Mouse (Mus musculus) stomach, embryonic 14.5 days (tissue): Measurements from ENCODE around the gene Mnd1. TPM values are rescaled to one million over a fixed set of nuclear protein-coding genes. Genes with fewer than 3 reads are reported as not detected.

Experiments
- ATAC-seq: fragments of 200-750 bp; cut with Nextera tagmentation; 2 replicates; pipeline ENCODE4 v1.8.0; 2017; ENCODE audit warnings: low read depth, moderate TSS enrichment; ENCODE audit not compliant: insufficient number of reproducible peaks, insufficient read depth, low FRiP score
- H3K27ac ChIP-seq: fragments of 300-500 bp; sonication (generic); 2 replicates; pipeline ENCODE4 v1.5.1; 2014; ENCODE audit warnings: mild to moderate bottlenecking, low read length, moderate library complexity, mixed read lengths
- H3K27me3 ChIP-seq: fragments of 300-500 bp; sonication (generic); 2 replicates; pipeline ENCODE4 v1.6.1; 2014; ENCODE audit warnings: low read length, control low read depth, mixed read lengths; ENCODE audit not compliant: control insufficient read depth, insufficient read depth
- H3K36me3 ChIP-seq: fragments of 300-500 bp; sonication (generic); 2 replicates; pipeline ENCODE4 v1.6.1; 2014; ENCODE audit warnings: mild to moderate bottlenecking, control low read depth, low read length, moderate library complexity, mixed read lengths; ENCODE audit not compliant: control insufficient read depth, insufficient read depth
- H3K4me1 ChIP-seq: fragments of 300-500 bp; sonication (generic); 2 replicates; pipeline ENCODE4 v1.6.1; 2014; ENCODE audit warnings: low read length, control low read depth, mixed read lengths; ENCODE audit not compliant: control insufficient read depth, insufficient read depth
- H3K4me2 ChIP-seq: fragments of 300-500 bp; sonication (generic); replicated peaks from 2 replicates; pipeline ENCODE4 v1.6.1; 2014; ENCODE audit warnings: low read depth, low read length, control low read depth
- H3K4me3 ChIP-seq: fragments of 300-500 bp; sonication (generic); 2 replicates; pipeline ENCODE4 v1.5.1; 2014; ENCODE audit warnings: low read depth, low read length, control low read depth
- H3K9ac ChIP-seq: fragments of 300-500 bp; sonication (generic); replicated peaks from 2 replicates; pipeline ENCODE4 v1.6.1; 2014; ENCODE audit warnings: low read depth, mild to moderate bottlenecking, control low read depth, low read length, moderate library complexity, mixed read lengths
- H3K9me3 ChIP-seq: fragments of 300-500 bp; sonication (generic); 2 replicates; pipeline ENCODE4 v1.6.1; 2016; ENCODE audit warnings: low read depth, low read length, control low read depth; ENCODE audit not compliant: control insufficient read depth
- WGBS: fragments of 180-500 bp; shearing (Covaris S2); extraction: QIAGEN DNeasy Blood & Tissue Kit; methylation state at CpG from one replicate; pipeline ENCODE4 v1.1.7; 2014; 5-methylcytosine and 5-hydroxymethylcytosine counted together
- polyA plus RNA-seq: library from polyadenylated mRNA; unstranded; fragments of >200 nt; fragmentation: Nextera tagmentation; extraction: Ambion mirVana; gene quantifications from 2 replicates; pipeline ENCODE4 v1.2.1, GENCODE M21; 2014

The Mnd1 gene
- polyA plus RNA-seq, 1 experiment from 2014 or later, result 15.2 TPM

GRCm38 (mm10) chr3:84169393-84170005 lies 13.9 kb upstream of the Mnd1 start:
- no peak for ATAC-seq
- Histone ChIP-seq H3K4me2 (no peak overlapping the region), H3K9ac (no peak overlapping the region), H3K4me3 (no peak overlapping the region), H3K4me1 (no peaks in the 10 kb centered on the region), H3K36me3 (peaks cover 1% of the 10 kb centered on the region), H3K9me3 (no peaks in the 10 kb centered on the region), H3K27ac (no peak overlapping the region), H3K27me3 (no peaks in the 10 kb centered on the region)
- 72% methylated on average over 8 of the region's 8 CpGs for WGBS

DNA sequence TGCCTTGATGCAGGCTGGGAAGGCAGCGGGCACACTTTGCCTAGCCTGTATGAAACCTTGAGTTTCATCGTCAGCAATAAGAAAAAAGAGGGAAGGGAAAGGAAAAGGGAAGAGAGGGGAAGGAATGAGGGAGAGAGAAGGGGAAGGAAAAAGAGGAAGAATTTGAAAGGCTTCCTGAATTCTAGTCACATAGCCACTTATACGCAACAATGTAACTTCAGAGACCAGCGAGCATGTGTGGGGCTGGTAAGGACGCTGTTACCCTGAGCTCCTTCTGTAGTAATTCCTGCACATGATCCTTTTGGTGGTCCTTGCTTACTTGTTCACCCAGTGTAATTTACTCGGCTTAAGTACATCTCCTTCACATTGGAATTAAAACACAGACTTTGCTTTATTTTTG lies 13.4 kb upstream of the Mnd1 start:
- Histone ChIP-seq H3K9ac (no peak overlapping the region), H3K27ac (no peak overlapping the region), H3K4me3 (no peak overlapping the region), H3K36me3 (peaks cover 7% of the 10 kb centered on the region), H3K9me3 (no peaks in the 10 kb centered on the region), H3K4me1 (no peaks in the 10 kb centered on the region), H3K27me3 (no peaks in the 10 kb centered on the region), H3K4me2 (no peak overlapping the region)
- WGBS, result 89% methylated on average over 6 of the region's 6 CpGs
- ATAC-seq, result no peak

DNA sequence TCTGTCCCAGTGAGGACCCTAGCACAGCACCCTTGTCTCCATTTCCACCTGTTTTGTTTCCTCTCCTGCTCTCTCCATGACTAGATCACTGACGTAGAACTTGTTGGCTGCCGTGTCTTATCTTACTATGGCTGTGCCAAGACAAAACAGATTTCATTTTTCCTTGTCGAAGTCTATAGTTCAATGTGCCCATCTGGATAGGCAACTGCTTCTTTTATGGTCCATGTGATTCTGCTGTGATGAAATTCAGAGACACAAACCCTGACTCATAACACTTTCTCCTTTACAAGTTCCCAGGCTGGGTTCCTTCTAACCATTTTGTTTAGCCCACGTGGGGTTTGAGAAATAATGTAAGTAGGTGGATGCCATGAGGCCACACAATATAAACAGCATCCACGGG lies 10.5 kb upstream of the Mnd1 start:
- no peak overlapping the region for H3K4me3 ChIP-seq
- no peaks in the 10 kb centered on the region for H3K9me3 ChIP-seq
- no peak overlapping the region for H3K9ac ChIP-seq
- peaks cover 7% of the 10 kb centered on the region for H3K36me3 ChIP-seq
- H3K4me1 ChIP-seq, result no peaks in the 10 kb centered on the region
- no peak for ATAC-seq
- no peak overlapping the region for H3K27ac ChIP-seq
- no peaks in the 10 kb centered on the region for H3K27me3 ChIP-seq
- WGBS, result 87% methylated on average over 5 of the region's 5 CpGs
- no peak overlapping the region for H3K4me2 ChIP-seq

GRCm38 (mm10) chr3:84165391-84165790 lies 9.8 kb upstream of the Mnd1 start:
- Histone ChIP-seq H3K4me1 (no peaks in the 10 kb centered on the region), H3K9ac (no peak overlapping the region), H3K9me3 (no peaks in the 10 kb centered on the region), H3K27me3 (no peaks in the 10 kb centered on the region), H3K27ac (no peak overlapping the region), H3K4me2 (no peak overlapping the region), H3K4me3 (no peak overlapping the region), H3K36me3 (peaks cover 7% of the 10 kb centered on the region)
- ATAC-seq, result no peak
- WGBS, result 89% methylated on average over 3 of the region's 3 CpGs

DNA sequence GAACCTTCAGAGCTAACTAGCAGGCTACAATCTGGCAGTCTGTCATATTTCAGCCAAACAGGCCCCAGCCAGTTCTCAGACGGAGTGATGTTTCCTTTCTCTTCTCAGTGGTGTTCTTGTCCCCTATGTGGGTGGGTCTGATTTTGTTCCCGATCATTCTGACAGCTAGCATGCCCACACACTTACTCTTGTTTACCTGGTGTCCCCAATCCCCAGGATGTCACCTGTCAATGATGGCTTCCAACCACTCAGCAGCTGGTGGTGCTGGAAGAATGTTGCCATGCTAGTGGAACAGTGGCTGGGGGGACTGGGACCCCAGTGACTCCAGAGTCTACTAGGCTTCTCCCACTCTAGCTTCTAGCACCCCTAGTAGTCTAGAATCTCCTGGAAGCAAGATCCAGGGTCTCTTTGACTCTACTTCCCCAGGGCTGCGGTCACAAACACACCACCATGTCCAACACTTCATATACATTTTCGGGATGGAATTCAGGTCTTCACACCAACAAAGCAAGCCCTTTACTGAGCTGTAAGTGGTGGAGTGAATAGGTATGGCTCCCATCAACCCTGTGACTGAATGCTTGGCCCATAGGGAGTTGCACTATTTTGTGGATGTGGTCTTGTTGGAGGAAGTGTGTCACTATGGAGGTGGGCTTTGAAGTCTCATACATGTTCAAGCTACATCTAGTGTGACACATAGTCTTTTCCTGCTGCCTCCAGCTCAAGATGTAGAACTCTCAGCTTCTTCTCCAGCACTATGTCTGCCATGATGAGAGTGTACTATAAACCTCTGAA lies 2.2 kb upstream of the Mnd1 start:
- no peak for ATAC-seq
- 86% methylated on average over 4 of the region's 4 CpGs for WGBS

DNA sequence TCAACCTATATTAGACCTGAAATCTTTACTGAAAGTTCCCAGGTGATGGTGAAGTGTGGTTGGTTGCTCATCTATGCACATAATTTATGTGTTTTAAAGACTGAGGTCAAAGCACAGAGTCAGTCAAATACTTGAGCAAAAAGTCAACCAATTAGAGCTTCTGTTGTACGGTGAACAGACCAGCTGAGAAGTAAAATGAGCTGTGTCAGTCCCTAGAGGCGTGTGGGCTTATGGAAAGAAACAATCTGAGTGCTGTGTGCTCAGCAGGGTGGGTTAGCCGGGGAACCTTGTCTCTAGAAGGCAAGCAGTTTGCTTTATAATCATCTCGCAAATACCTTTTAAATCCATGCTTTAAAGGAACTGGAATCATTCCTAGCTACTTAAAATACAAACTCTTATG lies 1.4 kb upstream of the Mnd1 start:
- Histone ChIP-seq H3K4me2 (no peak overlapping the region), H3K4me1 (no peaks in the 10 kb centered on the region), H3K9me3 (no peaks in the 10 kb centered on the region), H3K9ac (no peak overlapping the region), H3K4me3 (no peak overlapping the region), H3K36me3 (no peaks in the 10 kb centered on the region), H3K27ac (no peak overlapping the region), H3K27me3 (no peaks in the 10 kb centered on the region)
- ATAC-seq, result no peak
- 54% methylated on average over 4 of the region's 4 CpGs for WGBS

More for the DNA sequence above, 2.2 kb upstream of the Mnd1 start:
- Histone ChIP-seq H3K36me3 (no peaks in the 10 kb centered on the region), H3K4me3 (no peak overlapping the region), H3K4me1 (no peaks in the 10 kb centered on the region), H3K9ac (no peak overlapping the region), H3K27me3 (no peaks in the 10 kb centered on the region), H3K27ac (no peak overlapping the region), H3K9me3 (no peaks in the 10 kb centered on the region), H3K4me2 (no peak overlapping the region)

DNA sequence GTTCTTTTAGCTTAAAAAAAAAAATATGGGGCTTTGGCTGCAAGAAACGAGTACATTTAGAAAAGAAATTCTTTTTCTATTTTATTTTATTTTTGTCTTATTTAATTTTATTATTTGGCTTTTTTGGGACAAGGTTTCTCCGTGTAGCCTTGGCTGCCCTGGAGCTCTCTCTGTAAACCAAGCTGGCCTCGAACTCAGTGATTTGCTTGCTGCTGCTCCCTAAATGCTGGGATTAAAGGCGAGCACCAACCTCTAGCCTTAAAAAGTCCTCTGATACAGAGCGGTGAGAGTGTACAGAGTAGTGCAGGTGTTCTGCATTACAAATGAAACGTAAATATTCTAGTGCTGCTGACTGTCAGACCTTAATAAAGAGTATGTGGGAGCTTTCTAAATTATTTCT lies 519 bp upstream of the Mnd1 start:
- Histone ChIP-seq H3K4me3 (no peak overlapping the region), H3K27me3 (no peaks in the 10 kb centered on the region), H3K36me3 (no peaks in the 10 kb centered on the region), H3K9me3 (no peaks in the 10 kb centered on the region), H3K27ac (no peak overlapping the region), H3K4me1 (no peaks in the 10 kb centered on the region), H3K9ac (no peak overlapping the region), H3K4me2 (0 out of 2 replicates have a peak overlapping the region, but pooled peaks have one; percentile 85)
- no peak for ATAC-seq
- 30% methylated on average over 6 of the region's 6 CpGs for WGBS

DNA sequence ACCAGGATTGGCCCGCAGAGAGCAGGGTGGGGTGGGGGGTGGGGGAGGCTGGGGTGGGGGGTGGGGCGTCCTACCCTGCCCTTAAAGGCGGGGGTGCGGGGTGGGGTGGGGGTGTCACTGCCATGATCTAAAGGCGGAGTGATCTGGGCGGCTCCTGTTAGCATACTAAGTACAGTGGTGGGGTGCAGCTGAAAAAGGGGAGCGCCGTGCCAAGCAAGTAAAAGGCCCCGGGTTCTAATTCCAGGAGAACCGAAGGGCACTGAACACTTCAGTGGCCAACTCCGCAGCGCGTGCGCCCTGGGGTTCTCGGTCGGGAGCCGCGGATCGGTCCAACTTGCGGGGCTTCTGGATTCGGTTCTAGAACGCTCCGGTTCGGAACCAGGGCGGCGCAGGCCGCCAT lies 440 bp downstream of the Mnd1 start:
- ATAC-seq, result peak; percentile 10; the same call in 1 of the 2 replicates
- under 1% methylated on average over 27 of the region's 27 CpGs for WGBS

More for the DNA sequence above, 440 bp downstream of the Mnd1 start:
- H3K9ac ChIP-seq, result peak overlapping the region; percentile 31
- H3K9me3 ChIP-seq, result no peaks in the 10 kb centered on the region
- no peaks in the 10 kb centered on the region for H3K27me3 ChIP-seq
- H3K4me2 ChIP-seq, result peak overlapping the region; percentile 85
- no peaks in the 10 kb centered on the region for H3K4me1 ChIP-seq
- no peak overlapping the region; the same call in 1 of the 2 replicates for H3K27ac ChIP-seq
- no peaks in the 10 kb centered on the region for H3K36me3 ChIP-seq
- peak overlapping the region; percentile 42 for H3K4me3 ChIP-seq
